Mouse (Mus musculus) midbrain, postnatal 0 days (tissue): Measurements from ENCODE around the gene Entpd8. TPM values are rescaled to one million over a fixed set of nuclear protein-coding genes. Genes with fewer than 3 reads are reported as not detected.

Experiments
- ATAC-seq: fragments of 200-750 bp; cut with Nextera tagmentation; 2 replicates; pipeline ENCODE4 v1.8.0; 2017; ENCODE audit warnings: moderate number of reproducible peaks, mild to moderate bottlenecking, moderate TSS enrichment, moderate library complexity; ENCODE audit not compliant: low FRiP score
- DNase-seq: peaks from one replicate; pipeline ENCODE4 v3.0.0-alpha.2; 2015; ENCODE audit warnings: low spot score
- H3K27ac ChIP-seq: fragments of 300-500 bp; sonication (generic); 2 replicates; pipeline ENCODE4 v1.5.1; 2014; ENCODE audit warnings: low read depth, mild to moderate bottlenecking, low read length, mixed read lengths
- H3K27me3 ChIP-seq: fragments of 300-500 bp; sonication (generic); 2 replicates; pipeline ENCODE4 v1.6.1; 2014; ENCODE audit warnings: low read length, control low read depth, mixed read lengths; ENCODE audit not compliant: insufficient read depth
- H3K36me3 ChIP-seq: fragments of 300-500 bp; sonication (generic); 2 replicates; pipeline ENCODE4 v1.6.1; 2014; ENCODE audit warnings: low read length, control low read depth, mixed read lengths; ENCODE audit not compliant: insufficient read depth
- H3K4me1 ChIP-seq: fragments of 300-500 bp; sonication (generic); 2 replicates; pipeline ENCODE4 v1.6.1; 2014; ENCODE audit warnings: mild to moderate bottlenecking, control low read depth, antibody characterized with exemption, low read length, mixed read lengths; ENCODE audit not compliant: insufficient read depth
- H3K4me2 ChIP-seq: fragments of 300-500 bp; sonication (generic); 2 replicates; pipeline ENCODE4 v1.6.1; 2014; ENCODE audit warnings: low read depth, mild to moderate bottlenecking, low read length, mixed read lengths; ENCODE audit not compliant: poor library complexity, severe bottlenecking
- H3K4me3 ChIP-seq: fragments of 300-500 bp; sonication (generic); 2 replicates; pipeline ENCODE4 v1.5.1; 2014; ENCODE audit warnings: low read depth, mild to moderate bottlenecking, low read length, moderate library complexity
- H3K9ac ChIP-seq: fragments of 300-500 bp; sonication (generic); replicated peaks from 2 replicates; pipeline ENCODE4 v1.6.1; 2014; ENCODE audit warnings: mild to moderate bottlenecking, low read length, moderate library complexity, mixed read lengths; ENCODE audit not compliant: poor library complexity, severe bottlenecking
- H3K9me3 ChIP-seq: fragments of 300-500 bp; sonication (generic); 2 replicates; pipeline ENCODE4 v1.6.1; 2016; ENCODE audit warnings: low read length, control low read depth
- CTCF ChIP-seq: IDR thresholded peaks from 2 replicates; pipeline ENCODE4 v1.5.1; 2016; ENCODE audit warnings: antibody characterized with exemption, mild to moderate bottlenecking
- WGBS: fragments of 180-500 bp; shearing (Covaris S2); extraction: QIAGEN DNeasy Blood & Tissue Kit; methylation state at CpG from one replicate; pipeline ENCODE4 v1.1.7; 2014; 5-methylcytosine and 5-hydroxymethylcytosine counted together
- polyA plus RNA-seq: library from polyadenylated mRNA; unstranded; fragments of >200 nt; fragmentation: Nextera tagmentation; extraction: Ambion mirVana; gene quantifications from 2 replicates; pipeline ENCODE4 v1.2.1, GENCODE M21; 2015
- total RNA-seq: library from RNA; depleted of rRNA; stranded (reverse); fragments of >200 nt; gene quantifications from 2 replicates; pipeline ENCODE4 v1.2.3, GENCODE M21; 2014; rRNA removed

The Entpd8 gene
- total RNA-seq, result not detected in 2 replicates
- polyA plus RNA-seq, result not detected in 2 replicates

- no peak for TF ChIP-seq CTCF
- Histone ChIP-seq H3K4me2 (no peak within 1 kb of the TSS), H3K27ac (no peak within 1 kb of the TSS), H3K4me1 (no peaks in the 10 kb centered on the region), H3K9ac (no peak within 1 kb of the TSS), H3K27me3 (no peaks in the 10 kb centered on the region), H3K9me3 (no peaks in the 10 kb centered on the region), H3K4me3 (no peak within 1 kb of the TSS), H3K36me3 (no peaks in the 10 kb centered on the region)
- DNase-seq, result no peak
- WGBS, result 71% methylated on average over 5 of the region's 5 CpGs
- no peak for ATAC-seq
Observed at GRCm38 (mm10) chr2:25080076-25080475, at the start of gene Entpd8. Gene Entpd8 (plus strand): TSS chr2:25080304.

- H3K4me3 ChIP-seq, result no peak overlapping the region
- no peaks in the 10 kb centered on the region for H3K9me3 ChIP-seq
- no peak overlapping the region for H3K4me2 ChIP-seq
- H3K4me1 ChIP-seq, result no peaks in the 10 kb centered on the region
- WGBS, result 98% methylated on average over 4 of the region's 4 CpGs
- no peak overlapping the region for H3K27ac ChIP-seq
- H3K36me3 ChIP-seq, result no peaks in the 10 kb centered on the region
- H3K9ac ChIP-seq, result no peak overlapping the region
- ATAC-seq (no peak), DNase-seq (no peak)
- TF ChIP-seq CTCF, result no peak
- H3K27me3 ChIP-seq, result no peaks in the 10 kb centered on the region
Observed at GRCm38 (mm10) chr2:25034994-25035393, 45.1 kb upstream of the Entpd8 start.

- Histone ChIP-seq H3K9ac (no peak overlapping the region), H3K36me3 (no peaks in the 10 kb centered on the region), H3K4me3 (no peak overlapping the region), H3K9me3 (no peaks in the 10 kb centered on the region), H3K27me3 (no peaks in the 10 kb centered on the region), H3K27ac (no peak overlapping the region), H3K4me2 (no peak overlapping the region), H3K4me1 (no peaks in the 10 kb centered on the region)
- ATAC-seq (no peak), DNase-seq (no peak)
- TF ChIP-seq CTCF, result no peak
- WGBS, result 84% methylated on average over 5 of the region's 5 CpGs
Observed at GRCm38 (mm10) chr2:25040089-25040488, 40.0 kb upstream of the Entpd8 start.

- H3K27me3 ChIP-seq, result no peaks in the 10 kb centered on the region
- 88% methylated on average over 7 of the region's 7 CpGs for WGBS
- no peak for ATAC-seq
- H3K4me3 ChIP-seq, result no peak overlapping the region
- H3K4me2 ChIP-seq, result no peak overlapping the region
- H3K4me1 ChIP-seq, result peaks cover 9% of the 10 kb centered on the region; the same call in 1 of the 2 replicates
- H3K27ac ChIP-seq, result no peak overlapping the region
- no peak for TF ChIP-seq CTCF
- peaks cover 2% of the 10 kb centered on the region; the same call in 1 of the 2 replicates for H3K36me3 ChIP-seq
- H3K9me3 ChIP-seq, result no peaks in the 10 kb centered on the region
- DNase-seq, result peak; percentile 76
- no peak overlapping the region for H3K9ac ChIP-seq
Observed at GRCm38 (mm10) chr2:25050921-25051320, 29.2 kb upstream of the Entpd8 start.

- H3K4me1 ChIP-seq, result peaks cover 12% of the 10 kb centered on the region; the same call in 1 of the 2 replicates
- no peak overlapping the region for H3K4me2 ChIP-seq
- H3K9me3 ChIP-seq, result no peaks in the 10 kb centered on the region
- H3K36me3 ChIP-seq, result peaks cover 3% of the 10 kb centered on the region; the same call in 1 of the 2 replicates
- no peak overlapping the region for H3K27ac ChIP-seq
- 87% methylated on average over 8 of the region's 8 CpGs for WGBS
- no peak for TF ChIP-seq CTCF
- H3K4me3 ChIP-seq, result no peak overlapping the region
- ATAC-seq (no peak), DNase-seq (no peak)
- no peak overlapping the region for H3K9ac ChIP-seq
- H3K27me3 ChIP-seq, result no peaks in the 10 kb centered on the region
Observed at GRCm38 (mm10) chr2:25051450-25051849, 28.7 kb upstream of the Entpd8 start.

GRCm38 (mm10) chr2:25053101-25053500, 27.0 kb upstream of the Entpd8 start:
- Histone ChIP-seq H3K4me2 (no peak overlapping the region), H3K4me3 (no peak overlapping the region), H3K36me3 (peaks cover 14% of the 10 kb centered on the region), H3K9ac (no peak overlapping the region), H3K27me3 (no peaks in the 10 kb centered on the region), H3K27ac (no peak overlapping the region), H3K4me1 (peaks cover 12% of the 10 kb centered on the region; the same call in 1 of the 2 replicates), H3K9me3 (no peaks in the 10 kb centered on the region)
- ATAC-seq (no peak), DNase-seq (no peak)
- 95% methylated on average over 6 of the region's 6 CpGs for WGBS
- no peak for TF ChIP-seq CTCF
